In the genomic region with DNA sequence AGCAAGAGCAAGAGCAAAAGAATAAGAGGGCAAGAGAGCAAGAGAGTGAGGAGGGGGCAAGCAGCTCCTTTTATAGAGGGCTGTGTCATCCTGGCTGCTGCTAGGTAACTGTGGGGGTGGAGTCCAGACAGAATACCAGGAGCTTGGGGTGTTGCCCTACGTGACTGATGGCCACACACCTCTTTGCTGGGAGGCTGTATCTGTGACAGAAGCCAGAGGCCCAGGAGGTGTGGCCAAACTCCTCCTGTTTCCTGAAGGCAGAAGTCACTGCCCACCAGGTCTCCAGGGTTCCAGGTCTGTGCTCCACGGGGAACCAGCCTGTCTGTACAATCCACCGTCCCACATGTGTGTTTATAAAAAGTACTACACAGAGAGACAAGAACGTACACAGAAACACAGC, we compare ENCODE assay signal across 25 mouse cellular contexts. TPM values are rescaled to one million over a fixed set of nuclear protein-coding genes. Genes with fewer than 3 reads are reported as not detected.
DNase-seq lines count a peak whose midpoint lies in the region; ATAC-seq and TF ChIP-seq lines count a peak whose summit lies in the region.
"Had no signal": no experiment of that assay in that cellular context is flagged by ENCODE, and none has a peak within 500 bp of the region (broad histone marks: within the 10 kb centered on the region; RNA-seq: fewer than 3 reads in every experiment).

No protein-coding gene starts in this region.

- H3K4me1 ChIP-seq in heart, embryonic 10.5 days, result peaks cover 12% of the 10 kb centered on the region
- H3K4me1 ChIP-seq in intestine, embryonic 14.5 days (replicated peaks; ENCODE audit: control insufficient read depth, insufficient read depth, low read length), result peaks cover 4% of the 10 kb centered on the region
- no peaks in the 10 kb centered on the region for H3K4me1 ChIP-seq in intestine, postnatal 0 days (replicated peaks; ENCODE audit: control insufficient read depth, insufficient read depth, low read length)
- no peaks in the 10 kb centered on the region for H3K4me1 ChIP-seq in stomach, postnatal 0 days (replicated peaks; ENCODE audit: control insufficient read depth, insufficient read depth)

- no peak overlapping the region for H3K4me2 ChIP-seq in intestine, embryonic 14.5 days (ENCODE audit: low read length)
- no peak overlapping the region for H3K4me2 ChIP-seq in intestine, postnatal 0 days (replicated peaks; ENCODE audit: low read depth)
- no peak overlapping the region for H3K4me2 ChIP-seq in stomach, postnatal 0 days (replicated peaks; ENCODE audit: low read depth)
- H3K4me2 ChIP-seq: heart, embryonic 11.5 days; lung, embryonic 14.5 days had no signal

- H3K9me3 ChIP-seq in heart, embryonic 10.5 days, result no peaks in the 10 kb centered on the region
- no peaks in the 10 kb centered on the region for H3K9me3 ChIP-seq in intestine, embryonic 14.5 days (ENCODE audit: control insufficient read depth, low read length)
- H3K9me3 ChIP-seq in intestine, postnatal 0 days (ENCODE audit: control insufficient read depth), result no peaks in the 10 kb centered on the region
- H3K9me3 ChIP-seq in stomach, postnatal 0 days (ENCODE audit: control insufficient read depth, low read length), result no peaks in the 10 kb centered on the region

- TF ChIP-seq EP300 in stomach, postnatal 0 days (optimal IDR thresholded peaks at IDR 0.05), result no peak

- H3K9ac ChIP-seq in intestine, embryonic 14.5 days (ENCODE audit: low read length), result no peak overlapping the region
- H3K9ac ChIP-seq in intestine, postnatal 0 days (ENCODE audit: low read depth, low read length), result no peak overlapping the region
- no peak overlapping the region for H3K9ac ChIP-seq in stomach, postnatal 0 days (ENCODE audit: low read length)
- H3K9ac ChIP-seq: liver, embryonic 14.5 days; lung, embryonic 14.5 days had no signal

- ATAC-seq in cerebellum, adult (ENCODE audit: insufficient number of reproducible peaks, low FRiP score, low TSS enrichment), result peak; percentile 36; the same call in 1 of the 2 replicates
- ATAC-seq in intestine, embryonic 14.5 days (replicated peaks; ENCODE audit: low FRiP score, low TSS enrichment, low read depth), result peak; percentile 81
- ATAC-seq in intestine, postnatal 0 days, result no peak
- ATAC-seq in stomach, postnatal 0 days (ENCODE audit: low FRiP score, low TSS enrichment), result 0 out of 2 replicates have a peak, but pooled peaks have one; percentile 45
- ATAC-seq: forebrain, embryonic 14.5 days had no signal

- 29% methylated on average over 4 of the region's 4 CpGs for WGBS in heart, embryonic 10.5 days
- 24% methylated on average over 4 of the region's 4 CpGs for WGBS in intestine, embryonic 14.5 days
- WGBS in intestine, postnatal 0 days, result 27% methylated on average over 4 of the region's 4 CpGs
- WGBS in stomach, postnatal 0 days, result 39% methylated on average over 4 of the region's 4 CpGs

- TF ChIP-seq CTCF in intestine, postnatal 0 days (IDR thresholded peaks at IDR 0.05; ENCODE audit: low read depth), result no peak
- TF ChIP-seq CTCF in stomach, postnatal 0 days (IDR thresholded peaks at IDR 0.05; ENCODE audit: low read depth), result no peak

- DNase-seq in cerebellum, adult 11 months, result no peak
- DNase-seq in heart, embryonic 10.5 days (ENCODE audit: low spot score), result peak; percentile 81
- no peak for DNase-seq in heart, adult 9 months (ENCODE audit: low spot score in 2 of 2)
- DNase-seq in intestine, embryonic 14.5 days (ENCODE audit: low spot score), result no peak
- peak; percentile 15 for DNase-seq in stomach, postnatal 0 days (ENCODE audit: low spot score)
- DNase-seq in spleen, postnatal 36 days (ENCODE audit: low spot score in 2 of 2), result no peak
- DNase-seq: adrenal gland, adult 8-10 months; cerebellum, adult 9-10 months; kidney, adult 2 months; liver; midbrain, embryonic 14.5 days; right cerebral cortex, postnatal 14 days had no signal

- no peak overlapping the region for H3K4me3 ChIP-seq in heart, embryonic 10.5 days
- no peak overlapping the region for H3K4me3 ChIP-seq in intestine, embryonic 14.5 days (ENCODE audit: low read depth, low read length)
- H3K4me3 ChIP-seq in intestine, postnatal 0 days (ENCODE audit: low read depth, low read length), result no peak overlapping the region
- no peak overlapping the region for H3K4me3 ChIP-seq in stomach, postnatal 0 days (ENCODE audit: low read depth, low read length)

- no peaks in the 10 kb centered on the region for H3K36me3 ChIP-seq in heart, embryonic 10.5 days
- H3K36me3 ChIP-seq in intestine, embryonic 14.5 days (ENCODE audit: control insufficient read depth, insufficient read depth, low read length), result no peaks in the 10 kb centered on the region
- no peaks in the 10 kb centered on the region for H3K36me3 ChIP-seq in intestine, postnatal 0 days (ENCODE audit: control insufficient read depth, insufficient read depth)
- no peaks in the 10 kb centered on the region for H3K36me3 ChIP-seq in stomach, postnatal 0 days (ENCODE audit: control insufficient read depth, insufficient read depth, low read length)

- peak overlapping the region; percentile 72 for H3K27ac ChIP-seq in heart, embryonic 10.5 days
- H3K27ac ChIP-seq in intestine, embryonic 14.5 days (ENCODE audit: low read depth), result no peak overlapping the region
- H3K27ac ChIP-seq in intestine, postnatal 0 days (ENCODE audit: low read depth, low read length), result no peak overlapping the region
- no peak overlapping the region for H3K27ac ChIP-seq in stomach, postnatal 0 days (replicated peaks)
- H3K27ac ChIP-seq: kidney, postnatal 0 days; liver, embryonic 14.5 days had no signal

- H3K27me3 ChIP-seq in heart, embryonic 10.5 days (ENCODE audit: insufficient read depth, poor library complexity, severe bottlenecking), result no peaks in the 10 kb centered on the region
- H3K27me3 ChIP-seq in intestine, embryonic 14.5 days (replicated peaks; ENCODE audit: control insufficient read depth, insufficient read depth, low read length), result no peaks in the 10 kb centered on the region
- no peaks in the 10 kb centered on the region for H3K27me3 ChIP-seq in intestine, postnatal 0 days (replicated peaks; ENCODE audit: control insufficient read depth, insufficient read depth, low read length)
- H3K27me3 ChIP-seq in stomach, postnatal 0 days (ENCODE audit: control insufficient read depth, insufficient read depth, low read length), result no peaks in the 10 kb centered on the region
- H3K27me3 ChIP-seq: CH12.LX had no signal

RNA-seq across cellular contexts. Expression of gene Ofcc1, which starts 0.6 kb away (rescaled TPM):
- polyA plus RNA-seq in heart, embryonic 10.5 days (2016; fragmentation: Nextera tagmentation; extraction: Ambion mirVana), result 0.11 TPM in 1 of 2 replicates, not detected in the other
- not detected in 2 replicates for polyA plus RNA-seq in intestine, embryonic 14.5 days (2014; fragmentation: Nextera tagmentation; extraction: Ambion mirVana)
- not detected in 2 replicates for polyA plus RNA-seq in intestine, postnatal 0 days (2015; fragmentation: Nextera tagmentation; extraction: Ambion mirVana)
- 0.04 and 0.06 TPM in 2 replicates for polyA plus RNA-seq in stomach, postnatal 0 days (2015; fragmentation: Nextera tagmentation; extraction: Ambion mirVana)
- polyA plus RNA-seq: C2C12; forebrain, embryonic 14.5 days; frontal cortex, adult 2 months; heart, embryonic 11.5 days; hindbrain, embryonic 11.5 days; kidney, postnatal 0 days; large intestine, adult 2 months; liver, embryonic 14.5 days; lung, embryonic 14.5 days; small intestine, adult 2 months had no signal

Comparison
In these comparisons a context has a peak if more than half of its experiments do, and no peak if none do; other contexts are left out.
1. DNase-seq: peak in heart, embryonic 10.5 days (single experiment) and stomach, postnatal 0 days (single experiment); none in cerebellum, adult 11 months (single experiment), heart, adult 9 months (0 of 2), intestine, embryonic 14.5 days (single experiment) and spleen, postnatal 36 days (0 of 2).